Mouse (Mus musculus): ENCODE measurements around the gene Oaf. TPM values are rescaled to one million over a fixed set of nuclear protein-coding genes. Genes with fewer than 3 reads are reported as not detected.
A peak's percentile ranks its signal among the peaks of the same experiment; 100 is the strongest.

Oaf gene
- polyA plus RNA-seq, 1 experiment from 2014 or later = 52.0 TPM

GRCm38 (mm10) chr9:43253271-43253681 lies 13.6 kb upstream of the Oaf start:
- no peaks in the 10 kb centered on the region for H3K36me3 ChIP-seq (ENCODE audit: control insufficient read depth, insufficient read depth, low read length)
- ATAC-seq (replicated peaks; ENCODE audit: low FRiP score) (no peak), DNase-seq (ENCODE audit: low spot score) (no peak)
- peak overlapping the region; percentile 46; the same call in 1 of the 2 replicates for H3K27ac ChIP-seq (ENCODE audit: low read depth, low read length)
- no peaks in the 10 kb centered on the region; the same call in 1 of the 2 replicates for H3K4me1 ChIP-seq (replicated peaks; ENCODE audit: control insufficient read depth, insufficient read depth, low read length)
- no peaks in the 10 kb centered on the region for H3K27me3 ChIP-seq (replicated peaks; ENCODE audit: control insufficient read depth, insufficient read depth, low read length)
- H3K4me3 ChIP-seq (ENCODE audit: low read depth, low read length) = no peak overlapping the region
- WGBS = 53% methylated on average over 5 of the region's 5 CpGs
- no peaks in the 10 kb centered on the region for H3K9me3 ChIP-seq (ENCODE audit: control insufficient read depth, low read length)
- no peak overlapping the region for H3K9ac ChIP-seq (ENCODE audit: low read depth, low read length)
- H3K4me2 ChIP-seq = no peak overlapping the region

GRCm38 (mm10) chr9:43252790-43253189 lies 13.1 kb upstream of the Oaf start:
- ATAC-seq (replicated peaks; ENCODE audit: low FRiP score) = no peak

GRCm38 (mm10) chr9:43251786-43252185 lies 12.1 kb upstream of the Oaf start:
- DNase-seq (ENCODE audit: low spot score) (no peak), ATAC-seq (replicated peaks; ENCODE audit: low FRiP score) (no peak)
- Histone ChIP-seq H3K4me3 (ENCODE audit: low read depth, low read length) (no peak overlapping the region), H3K9me3 (ENCODE audit: control insufficient read depth, low read length) (no peaks in the 10 kb centered on the region), H3K27me3 (replicated peaks; ENCODE audit: control insufficient read depth, insufficient read depth, low read length) (no peaks in the 10 kb centered on the region), H3K27ac (ENCODE audit: low read depth, low read length) (no peak overlapping the region), H3K36me3 (ENCODE audit: control insufficient read depth, insufficient read depth, low read length) (no peaks in the 10 kb centered on the region), H3K9ac (ENCODE audit: low read depth, low read length) (no peak overlapping the region), H3K4me2 (no peak overlapping the region), H3K4me1 (replicated peaks; ENCODE audit: control insufficient read depth, insufficient read depth, low read length) (peaks cover 7% of the 10 kb centered on the region)
- 86% methylated on average over 2 of the region's 2 CpGs for WGBS

More at GRCm38 (mm10) chr9:43252790-43253189, 13.1 kb upstream of the Oaf start:
- H3K4me1 ChIP-seq (replicated peaks; ENCODE audit: control insufficient read depth, insufficient read depth, low read length) = no peaks in the 10 kb centered on the region; the same call in 1 of the 2 replicates
- H3K4me2 ChIP-seq = no peak overlapping the region
- H3K4me3 ChIP-seq (ENCODE audit: low read depth, low read length) = no peak overlapping the region
- no peak overlapping the region for H3K9ac ChIP-seq (ENCODE audit: low read depth, low read length)
- no peak for DNase-seq (ENCODE audit: low spot score)
- no peaks in the 10 kb centered on the region for H3K27me3 ChIP-seq (replicated peaks; ENCODE audit: control insufficient read depth, insufficient read depth, low read length)
- no peaks in the 10 kb centered on the region for H3K9me3 ChIP-seq (ENCODE audit: control insufficient read depth, low read length)
- H3K27ac ChIP-seq (ENCODE audit: low read depth, low read length) = peak overlapping the region; percentile 46; the same call in 1 of the 2 replicates
- H3K36me3 ChIP-seq (ENCODE audit: control insufficient read depth, insufficient read depth, low read length) = no peaks in the 10 kb centered on the region
- 46% methylated on average over 3 of the region's 3 CpGs for WGBS

GRCm38 (mm10) chr9:43246738-43247180 lies 7.0 kb upstream of the Oaf start:
- WGBS = 10% methylated on average over 10 of the region's 10 CpGs

GRCm38 (mm10) chr9:43245801-43246570 lies 6.3 kb upstream of the Oaf start:
- H3K9me3 ChIP-seq (ENCODE audit: control insufficient read depth, low read length) = no peaks in the 10 kb centered on the region
- H3K4me3 ChIP-seq (ENCODE audit: low read depth, low read length) = no peak overlapping the region
- peaks cover 53% of the 10 kb centered on the region for H3K4me1 ChIP-seq (replicated peaks; ENCODE audit: control insufficient read depth, insufficient read depth, low read length)
- WGBS = 64% methylated on average over 7 of the region's 7 CpGs
- DNase-seq (ENCODE audit: low spot score) (no peak), ATAC-seq (replicated peaks; ENCODE audit: low FRiP score) (no peak)
- H3K36me3 ChIP-seq (ENCODE audit: control insufficient read depth, insufficient read depth, low read length) = no peaks in the 10 kb centered on the region
- H3K9ac ChIP-seq (ENCODE audit: low read depth, low read length) = no peak overlapping the region
- no peak overlapping the region for H3K4me2 ChIP-seq
- no peaks in the 10 kb centered on the region for H3K27me3 ChIP-seq (replicated peaks; ENCODE audit: control insufficient read depth, insufficient read depth, low read length)
- H3K27ac ChIP-seq (ENCODE audit: low read depth, low read length) = peak overlapping the region; percentile 62; the same call in 1 of the 2 replicates

More at GRCm38 (mm10) chr9:43246738-43247180, 7.0 kb upstream of the Oaf start:
- H3K4me1 ChIP-seq (replicated peaks; ENCODE audit: control insufficient read depth, insufficient read depth, low read length) = peaks cover 46% of the 10 kb centered on the region
- peak overlapping the region; percentile 58 for H3K4me2 ChIP-seq
- ATAC-seq (replicated peaks; ENCODE audit: low FRiP score) (peak; percentile 63), DNase-seq (ENCODE audit: low spot score) (no peak)
- peak overlapping the region; percentile 15; the same call in 1 of the 2 replicates for H3K4me3 ChIP-seq (ENCODE audit: low read depth, low read length)
- H3K27ac ChIP-seq (ENCODE audit: low read depth, low read length) = peak overlapping the region; percentile 62; the same call in 1 of the 2 replicates
- no peaks in the 10 kb centered on the region for H3K9me3 ChIP-seq (ENCODE audit: control insufficient read depth, low read length)
- H3K27me3 ChIP-seq (replicated peaks; ENCODE audit: control insufficient read depth, insufficient read depth, low read length) = no peaks in the 10 kb centered on the region
- H3K36me3 ChIP-seq (ENCODE audit: control insufficient read depth, insufficient read depth, low read length) = no peaks in the 10 kb centered on the region
- peak overlapping the region; percentile 46; the same call in 1 of the 2 replicates for H3K9ac ChIP-seq (ENCODE audit: low read depth, low read length)

GRCm38 (mm10) chr9:43242432-43242831 lies 2.7 kb upstream of the Oaf start:
- Histone ChIP-seq H3K27me3 (replicated peaks; ENCODE audit: control insufficient read depth, insufficient read depth, low read length) (no peaks in the 10 kb centered on the region), H3K4me2 (peak overlapping the region; percentile 54), H3K27ac (ENCODE audit: low read depth, low read length) (peak overlapping the region; percentile 99), H3K36me3 (ENCODE audit: control insufficient read depth, insufficient read depth, low read length) (no peaks in the 10 kb centered on the region), H3K4me3 (ENCODE audit: low read depth, low read length) (peak overlapping the region; percentile 17; the same call in 1 of the 2 replicates), H3K9ac (ENCODE audit: low read depth, low read length) (peak overlapping the region; percentile 48), H3K9me3 (ENCODE audit: control insufficient read depth, low read length) (no peaks in the 10 kb centered on the region), H3K4me1 (replicated peaks; ENCODE audit: control insufficient read depth, insufficient read depth, low read length) (peaks cover 67% of the 10 kb centered on the region)
- 0 out of 2 replicates have a peak, but pooled peaks have one; percentile 7 for ATAC-seq (replicated peaks; ENCODE audit: low FRiP score)
- no peak for DNase-seq (ENCODE audit: low spot score)
- 39% methylated on average over 5 of the region's 5 CpGs for WGBS

GRCm38 (mm10) chr9:43241970-43242369 lies 2.3 kb upstream of the Oaf start:
- peak overlapping the region; percentile 54 for H3K4me2 ChIP-seq
- peak overlapping the region; percentile 99 for H3K27ac ChIP-seq (ENCODE audit: low read depth, low read length)
- no peaks in the 10 kb centered on the region for H3K9me3 ChIP-seq (ENCODE audit: control insufficient read depth, low read length)
- H3K9ac ChIP-seq (ENCODE audit: low read depth, low read length) = peak overlapping the region; percentile 48
- no peaks in the 10 kb centered on the region for H3K36me3 ChIP-seq (ENCODE audit: control insufficient read depth, insufficient read depth, low read length)
- ATAC-seq (replicated peaks; ENCODE audit: low FRiP score) (no peak), DNase-seq (ENCODE audit: low spot score) (no peak)
- peaks cover 70% of the 10 kb centered on the region for H3K4me1 ChIP-seq (replicated peaks; ENCODE audit: control insufficient read depth, insufficient read depth, low read length)
- H3K27me3 ChIP-seq (replicated peaks; ENCODE audit: control insufficient read depth, insufficient read depth, low read length) = no peaks in the 10 kb centered on the region
- peak overlapping the region; percentile 17; the same call in 1 of the 2 replicates for H3K4me3 ChIP-seq (ENCODE audit: low read depth, low read length)
- 53% methylated on average over 8 of the region's 8 CpGs for WGBS

GRCm38 (mm10) chr9:43241291-43241690 lies 1.6 kb upstream of the Oaf start:
- Histone ChIP-seq H3K27me3 (replicated peaks; ENCODE audit: control insufficient read depth, insufficient read depth, low read length) (no peaks in the 10 kb centered on the region), H3K9ac (ENCODE audit: low read depth, low read length) (peak overlapping the region; percentile 48; the same call in 1 of the 2 replicates), H3K4me3 (ENCODE audit: low read depth, low read length) (no peak overlapping the region), H3K4me1 (replicated peaks; ENCODE audit: control insufficient read depth, insufficient read depth, low read length) (peaks cover 69% of the 10 kb centered on the region), H3K27ac (ENCODE audit: low read depth, low read length) (peak overlapping the region; percentile 99), H3K4me2 (peak overlapping the region; percentile 54), H3K9me3 (ENCODE audit: control insufficient read depth, low read length) (no peaks in the 10 kb centered on the region), H3K36me3 (ENCODE audit: control insufficient read depth, insufficient read depth, low read length) (peaks cover 3% of the 10 kb centered on the region)
- DNase-seq (ENCODE audit: low spot score) = no peak
- no peak for ATAC-seq (replicated peaks; ENCODE audit: low FRiP score)
- WGBS = 30% methylated on average over 4 of the region's 4 CpGs

All from liver, embryonic 11.5 days (tissue).